Mouse (Mus musculus): Measurements from ENCODE around the gene Tbx20. TPM values are rescaled to one million over a fixed set of nuclear protein-coding genes. Genes with fewer than 3 reads are reported as not detected.

Gene Tbx20
- 0.01 TPM in 1 of 2 replicates, not detected in the other for polyA plus RNA-seq (2012; rRNA removed)

DNA sequence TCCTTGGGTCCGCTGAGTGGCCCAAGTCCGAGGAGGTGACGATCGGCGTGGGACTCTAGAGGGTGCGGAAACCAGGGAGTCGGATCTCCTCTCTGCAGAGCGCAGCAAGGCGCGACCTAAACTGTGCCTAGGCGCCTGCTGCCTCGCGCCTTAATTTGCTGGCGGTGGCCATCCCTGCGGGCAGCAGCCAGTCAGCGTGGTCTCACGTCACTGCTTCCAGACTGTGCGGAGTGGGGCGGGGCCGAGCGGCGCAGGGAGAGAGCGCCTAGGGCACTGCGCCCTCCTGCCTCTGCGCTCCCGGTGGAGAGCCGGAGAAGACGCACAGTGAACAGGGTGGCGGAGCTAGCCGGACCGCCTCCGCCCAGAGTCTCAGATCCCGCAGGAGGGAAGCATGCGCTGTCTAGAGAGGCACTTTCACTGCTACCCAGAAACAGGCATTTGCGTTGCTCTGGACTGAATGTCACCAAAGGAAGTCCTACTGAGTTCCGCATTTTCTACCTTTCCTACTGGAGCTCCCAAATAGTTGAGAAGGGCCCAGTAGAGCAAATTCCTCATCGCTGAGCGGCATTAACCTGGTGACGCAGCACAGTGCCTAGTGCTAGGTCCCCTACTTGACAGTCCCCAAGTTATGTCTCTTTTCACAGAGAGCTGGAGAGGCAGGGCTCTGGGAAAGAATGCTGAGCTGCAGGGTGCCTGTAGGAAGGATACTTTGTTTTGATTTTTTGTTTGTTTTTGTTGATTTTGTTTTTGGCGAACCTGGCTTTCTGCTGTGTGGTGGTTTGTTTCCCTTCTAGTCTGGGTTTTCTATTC lies at the start of gene Tbx20:
TSS of gene Tbx20 (minus strand) at position 144 of the 810 bp plus-strand sequence.

DNA sequence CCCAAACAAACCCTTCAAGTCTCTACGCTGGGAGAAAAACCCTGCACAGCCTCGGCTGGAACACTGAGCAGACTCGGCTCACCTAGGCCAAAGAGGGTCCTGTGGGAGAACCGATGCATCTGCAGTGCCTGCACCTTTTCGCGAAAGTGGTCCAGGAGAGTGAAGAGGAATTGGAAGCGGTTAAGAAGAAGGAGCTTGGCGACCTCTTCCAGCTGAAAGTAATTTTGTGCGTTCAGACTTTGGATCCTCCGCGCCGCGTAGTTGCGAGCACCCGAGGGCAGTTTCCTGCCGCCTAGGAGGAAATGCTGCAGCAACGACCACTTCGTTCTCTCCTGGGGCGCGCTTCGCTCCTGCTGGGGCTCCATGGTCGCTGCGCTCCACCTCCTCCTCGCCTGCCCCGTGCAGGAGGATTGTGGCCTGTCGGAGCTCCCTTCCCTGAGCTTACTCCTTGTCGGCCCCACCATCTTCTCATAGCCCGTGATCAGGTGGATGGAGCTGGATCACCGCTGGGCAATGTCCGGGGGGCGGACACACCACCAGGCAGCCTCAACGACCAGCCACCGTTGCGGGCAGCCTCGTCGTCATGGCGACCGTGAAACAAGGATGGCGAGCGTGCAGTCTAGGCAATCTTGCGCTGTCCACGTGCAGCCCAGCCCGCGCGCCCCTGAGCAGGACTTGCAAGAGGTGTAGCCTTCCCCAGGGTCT lies 78.3 kb downstream of the Tbx20 start, which contains the start of gene Dpy19l2:
TSS of gene Dpy19l2 (minus strand) at position 594 of the 705 bp plus-strand sequence.

Other genes starting within 250 kb of the Tbx20 start
- not detected in 2 replicates for gene Cypt4, start 149.1 kb downstream of the Tbx20 start, polyA plus RNA-seq (2012; rRNA removed)
- 0.08 TPM in 1 of 2 replicates, not detected in the other for gene Dpy19l2, start 78.0 kb downstream of the Tbx20 start, polyA plus RNA-seq (2012; rRNA removed)